Mouse (Mus musculus): Measurements from ENCODE around the gene Cd2. TPM values are rescaled to one million over a fixed set of nuclear protein-coding genes. Genes with fewer than 3 reads are reported as not detected.

Gene Cd2
- total RNA-seq (2014; fragmentation: Nextera tagmentation) (0.35 and 6.1 TPM in 2 replicates), total RNA-seq (2017) (0.19 and 14.4 TPM in 2 replicates)

GRCm38 (mm10) chr3:101287911-101288311 is at the start of gene Cd2:
Gene Cd2 (minus strand): TSS chr3:101287939.
- ATAC-seq (replicated peaks; ENCODE audit: low FRiP score, low TSS enrichment, poor library complexity, severe bottlenecking): no peak

DNA sequence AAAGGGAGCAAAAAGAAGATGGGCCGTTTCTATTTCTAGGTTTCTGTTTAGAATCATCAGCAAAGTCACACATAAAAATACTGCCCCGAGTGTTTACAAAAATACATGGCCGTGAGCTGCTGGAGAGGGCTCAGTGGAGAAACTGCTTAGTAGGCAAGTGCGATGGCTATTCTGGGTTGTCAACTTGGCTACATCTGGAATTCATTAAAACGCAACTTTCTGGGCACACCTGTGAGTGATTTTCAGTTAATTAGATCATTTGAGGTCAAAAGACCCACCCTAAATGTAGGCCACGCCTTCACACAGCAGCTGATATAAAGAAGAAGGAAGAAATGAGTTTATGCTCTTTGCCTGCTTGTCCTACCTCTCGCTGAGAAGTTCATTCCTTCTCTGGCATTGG is 40.9 kb upstream of the Cd2 start:
- no peak for ATAC-seq (replicated peaks; ENCODE audit: low FRiP score, low TSS enrichment, poor library complexity, severe bottlenecking)

DNA sequence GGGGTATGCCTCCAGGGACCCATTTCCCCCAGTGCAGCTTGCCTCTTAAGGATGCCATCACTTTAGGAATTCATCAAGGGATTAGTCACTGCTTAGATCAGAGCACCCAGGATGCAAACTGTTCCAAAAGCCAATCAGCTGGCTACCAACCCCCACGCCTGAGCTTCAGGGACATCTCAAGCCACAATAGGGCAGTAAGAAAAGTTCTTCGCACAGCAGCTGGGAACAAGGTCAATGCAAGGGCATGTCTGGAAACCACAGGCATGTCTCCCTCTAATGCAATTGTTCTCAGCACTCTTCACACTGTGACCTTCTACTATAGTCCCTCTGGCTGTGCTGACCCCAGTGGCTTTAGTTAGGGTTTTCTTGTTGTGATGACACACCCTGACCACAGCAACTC is 39.5 kb upstream of the Cd2 start:
- no peak for ATAC-seq (replicated peaks; ENCODE audit: low FRiP score, low TSS enrichment, poor library complexity, severe bottlenecking)

DNA sequence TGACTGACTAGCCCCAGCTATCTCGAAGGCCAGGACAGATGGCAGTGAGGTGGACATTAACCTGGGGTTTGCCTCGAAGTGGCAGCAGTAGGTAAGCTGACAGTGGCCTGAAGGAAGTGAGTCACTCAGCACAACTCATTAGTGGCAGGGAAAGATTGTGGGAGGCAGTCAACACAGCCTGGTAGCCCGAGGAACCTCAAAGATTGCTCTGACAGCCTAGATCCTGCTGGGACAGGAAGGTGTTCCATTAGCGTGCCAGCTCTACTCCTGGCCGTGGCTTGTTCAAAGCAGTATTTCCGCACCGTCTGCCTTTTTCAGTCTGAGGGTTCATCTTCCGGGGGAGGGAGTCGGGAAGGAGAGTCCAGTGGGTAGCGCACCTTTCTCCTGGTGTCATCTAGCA is 34.7 kb upstream of the Cd2 start:
- ATAC-seq (replicated peaks; ENCODE audit: low FRiP score, low TSS enrichment, poor library complexity, severe bottlenecking): no peak

DNA sequence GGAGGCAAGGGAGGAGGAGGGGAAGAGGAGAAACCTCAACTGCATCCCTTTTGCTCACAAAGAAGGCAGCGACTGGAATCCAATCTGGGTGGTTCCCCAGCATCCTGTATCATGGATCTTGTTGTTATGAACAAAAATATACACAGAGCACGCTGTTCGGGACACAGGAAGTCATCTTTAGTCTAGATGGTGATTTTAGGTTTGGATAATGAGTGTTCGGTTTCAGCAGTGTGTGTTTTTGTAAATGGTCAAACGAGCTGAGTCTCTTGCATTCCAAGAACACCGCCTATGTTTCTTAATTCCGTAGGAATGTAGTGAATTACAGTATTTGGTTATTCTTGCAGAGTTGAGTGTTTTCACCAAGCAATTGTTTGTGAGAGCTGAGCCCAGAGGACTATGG is 33.1 kb upstream of the Cd2 start:
- ATAC-seq (replicated peaks; ENCODE audit: low FRiP score, low TSS enrichment, poor library complexity, severe bottlenecking): no peak

DNA sequence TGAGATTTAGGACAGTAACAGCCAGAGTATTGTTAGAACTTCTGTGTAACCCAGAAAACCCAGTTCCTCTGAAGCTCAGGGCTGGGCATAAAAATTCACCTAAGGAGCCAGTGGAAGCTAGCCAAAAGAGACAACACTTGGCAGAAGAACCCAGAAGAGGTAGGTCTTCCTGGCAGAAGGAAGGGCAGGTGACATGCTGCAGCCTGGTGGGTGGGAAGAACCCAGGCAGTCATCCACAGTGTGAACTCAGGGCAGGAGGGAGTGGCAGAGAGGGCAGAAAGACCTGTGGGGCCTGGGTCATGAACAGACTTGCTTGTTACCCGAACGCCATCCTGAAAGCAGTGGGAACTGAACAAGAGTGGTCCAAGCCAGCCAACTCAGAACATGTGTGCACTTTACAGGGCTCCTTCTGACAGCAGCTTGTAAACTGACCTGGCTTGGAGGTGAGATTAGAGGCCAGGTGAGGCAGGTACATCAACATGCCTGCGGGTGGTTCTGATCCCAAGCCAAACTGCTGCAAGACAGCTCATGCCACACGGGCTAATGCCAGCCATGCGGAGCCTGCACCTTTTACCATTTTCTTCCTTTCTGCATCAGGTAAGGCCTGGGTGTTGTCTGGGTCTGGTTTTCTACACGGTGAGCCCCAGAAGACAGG is 30.9 kb upstream of the Cd2 start:
- no peak for ATAC-seq (replicated peaks; ENCODE audit: low FRiP score, low TSS enrichment, poor library complexity, severe bottlenecking)

DNA sequence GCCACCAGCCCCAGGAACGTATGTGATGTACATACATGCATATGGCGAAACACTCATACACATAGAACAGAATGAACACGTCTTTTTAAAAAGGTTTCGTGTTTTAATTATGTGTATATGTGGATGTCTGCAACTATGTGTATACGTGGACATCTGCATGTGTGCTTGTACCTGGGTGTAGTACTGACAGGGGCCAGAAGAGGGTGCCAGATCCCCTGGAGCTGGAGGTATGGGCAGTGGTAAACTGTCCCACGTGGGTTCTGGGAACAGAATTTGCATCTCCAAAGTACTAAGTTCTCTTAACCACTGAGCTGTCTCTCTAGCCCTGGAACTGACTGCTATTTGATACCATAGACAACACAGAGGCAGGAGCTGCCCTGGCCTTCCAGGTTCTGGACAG is 30.4 kb upstream of the Cd2 start:
- peak; percentile 50 for ATAC-seq (replicated peaks; ENCODE audit: low FRiP score, low TSS enrichment, poor library complexity, severe bottlenecking)

DNA sequence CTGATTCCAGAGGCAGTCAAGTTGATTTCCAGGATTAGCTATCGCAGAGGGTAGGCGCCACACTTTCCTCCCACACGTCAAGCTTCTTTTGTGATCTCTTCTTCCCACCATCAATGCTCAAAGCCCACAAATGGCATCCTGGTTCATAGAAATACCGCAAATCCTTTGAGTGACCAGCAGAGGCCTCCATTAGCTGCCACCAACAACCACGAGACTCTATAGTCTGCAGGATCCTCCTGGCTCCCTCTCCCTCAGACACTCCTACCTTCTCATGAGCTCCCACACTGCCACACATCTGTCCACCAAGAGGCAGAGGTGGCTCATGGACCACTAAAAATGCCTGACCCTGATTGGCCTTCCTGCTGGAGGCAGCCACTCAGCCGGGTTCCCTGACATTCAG is 27.2 kb upstream of the Cd2 start:
- no peak for ATAC-seq (replicated peaks; ENCODE audit: low FRiP score, low TSS enrichment, poor library complexity, severe bottlenecking)

GRCm38 (mm10) chr3:101313266-101314051 is 25.7 kb upstream of the Cd2 start:
- ATAC-seq (replicated peaks; ENCODE audit: low FRiP score, low TSS enrichment, poor library complexity, severe bottlenecking): peak; percentile 75

- ATAC-seq (replicated peaks; ENCODE audit: low FRiP score, low TSS enrichment, poor library complexity, severe bottlenecking): no peak
Observed at GRCm38 (mm10) chr3:101310977-101311376, 23.2 kb upstream of the Cd2 start.

- ATAC-seq (replicated peaks; ENCODE audit: low FRiP score, low TSS enrichment, poor library complexity, severe bottlenecking): no peak
Observed at GRCm38 (mm10) chr3:101309626-101310025, 21.9 kb upstream of the Cd2 start.

DNA sequence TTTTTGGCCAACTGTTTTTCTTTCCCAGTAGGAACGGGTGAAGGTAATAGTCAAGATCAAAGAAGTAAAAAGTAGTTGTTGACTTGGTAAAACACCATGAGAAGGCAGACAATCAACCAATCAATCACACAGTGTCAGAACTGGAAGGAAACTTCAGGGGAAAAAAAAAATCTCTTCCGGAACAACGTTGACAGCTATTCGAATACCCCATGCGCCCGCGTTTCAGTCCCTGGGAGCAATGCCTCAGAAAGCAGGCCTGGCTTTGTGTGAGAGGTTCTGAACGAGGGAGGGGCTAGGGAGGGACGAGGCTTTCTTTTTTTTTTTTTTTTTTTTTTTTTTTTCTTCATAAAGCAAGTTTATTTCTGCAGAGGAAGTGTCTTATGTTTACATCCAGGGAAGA is 18.4 kb upstream of the Cd2 start:
- ATAC-seq (replicated peaks; ENCODE audit: low FRiP score, low TSS enrichment, poor library complexity, severe bottlenecking): no peak

DNA sequence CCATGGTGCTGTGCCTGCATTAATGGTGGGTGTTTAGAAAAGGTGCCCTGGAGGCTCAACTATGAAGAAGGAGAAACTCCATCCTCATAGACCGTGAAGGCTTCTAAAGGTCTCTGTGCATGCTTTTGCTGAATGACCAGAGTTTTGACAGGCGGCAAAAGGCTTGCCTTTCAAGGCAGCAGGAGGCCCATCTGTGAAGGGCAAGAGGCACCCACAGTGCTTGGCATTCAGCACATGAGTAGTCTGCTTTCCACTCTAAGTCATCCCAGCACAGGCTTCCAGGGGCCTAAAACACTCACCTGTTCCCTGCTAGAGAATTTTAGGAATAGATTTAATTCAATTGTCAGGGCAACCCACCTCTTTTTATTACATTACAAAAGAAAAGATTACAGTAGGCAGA is 17.3 kb upstream of the Cd2 start:
- no peak for ATAC-seq (replicated peaks; ENCODE audit: low FRiP score, low TSS enrichment, poor library complexity, severe bottlenecking)

DNA sequence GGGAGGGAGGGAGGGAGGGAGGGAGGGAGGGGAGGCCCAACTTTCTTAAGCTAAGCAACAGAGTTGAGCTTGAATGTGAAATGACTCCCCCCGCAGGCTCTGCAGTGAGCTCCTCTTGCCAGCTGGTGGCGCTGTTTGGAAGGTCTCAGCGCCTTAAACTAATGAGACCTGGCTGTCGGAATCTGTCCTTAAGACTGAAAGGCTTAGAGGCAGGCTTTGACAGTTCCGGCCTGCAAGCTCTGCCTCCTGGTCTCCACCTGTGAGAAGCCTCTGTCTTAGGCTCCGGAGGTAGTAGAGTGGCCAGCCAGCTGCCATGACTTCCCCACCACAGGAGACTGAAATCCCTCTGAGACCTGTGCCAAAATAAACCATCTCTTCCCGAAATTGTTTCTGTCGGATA is 16.4 kb upstream of the Cd2 start:
- ATAC-seq (replicated peaks; ENCODE audit: low FRiP score, low TSS enrichment, poor library complexity, severe bottlenecking): peak; percentile 59

DNA sequence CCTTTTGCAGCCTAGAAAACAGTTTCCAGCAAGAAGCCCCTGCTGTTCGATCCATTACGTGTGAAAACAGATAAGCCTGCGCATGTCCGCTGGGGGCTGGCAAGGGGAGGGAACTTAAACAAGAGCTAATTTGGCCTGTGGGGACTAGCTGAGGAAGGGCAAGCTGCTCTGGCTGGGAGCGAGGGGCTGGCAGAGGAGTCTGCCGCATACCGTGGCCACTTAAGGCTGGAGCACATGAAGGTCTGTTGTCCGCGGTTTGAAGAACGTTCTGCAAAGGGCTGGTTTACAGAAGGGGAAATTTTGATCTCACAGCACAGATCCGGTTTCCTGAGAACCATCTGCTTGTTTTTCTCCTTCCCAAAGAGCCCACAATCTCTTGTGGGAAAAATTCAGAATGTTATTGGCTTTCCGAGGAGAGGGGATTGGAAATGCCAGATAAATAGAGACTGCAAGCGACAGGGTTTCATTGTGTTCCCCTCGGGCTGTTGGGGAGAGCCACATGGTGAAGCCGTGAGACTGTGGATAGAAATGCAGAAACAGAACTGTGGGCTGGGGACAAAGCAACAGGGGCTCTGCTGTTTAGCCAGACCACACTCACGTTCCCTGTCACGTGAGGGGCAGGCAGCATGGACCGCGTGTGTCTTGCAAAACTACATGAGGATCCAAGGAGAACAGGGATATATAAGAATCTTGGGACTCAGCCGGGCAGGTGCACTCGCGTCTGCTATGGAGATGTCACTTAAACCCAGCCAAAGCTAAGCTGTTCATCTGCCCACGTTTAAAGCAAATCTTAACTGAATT is 12.7 kb upstream of the Cd2 start:
- ATAC-seq (replicated peaks; ENCODE audit: low FRiP score, low TSS enrichment, poor library complexity, severe bottlenecking): peak; percentile 58; the same call in 1 of the 2 replicates

GRCm38 (mm10) chr3:101299591-101299990 is 11.9 kb upstream of the Cd2 start:
- no peak for ATAC-seq (replicated peaks; ENCODE audit: low FRiP score, low TSS enrichment, poor library complexity, severe bottlenecking)

GRCm38 (mm10) chr3:101297221-101297620 is 9.5 kb upstream of the Cd2 start:
- no peak for ATAC-seq (replicated peaks; ENCODE audit: low FRiP score, low TSS enrichment, poor library complexity, severe bottlenecking)

GRCm38 (mm10) chr3:101295931-101296820 is 8.4 kb upstream of the Cd2 start:
- ATAC-seq (replicated peaks; ENCODE audit: low FRiP score, low TSS enrichment, poor library complexity, severe bottlenecking): no peak

DNA sequence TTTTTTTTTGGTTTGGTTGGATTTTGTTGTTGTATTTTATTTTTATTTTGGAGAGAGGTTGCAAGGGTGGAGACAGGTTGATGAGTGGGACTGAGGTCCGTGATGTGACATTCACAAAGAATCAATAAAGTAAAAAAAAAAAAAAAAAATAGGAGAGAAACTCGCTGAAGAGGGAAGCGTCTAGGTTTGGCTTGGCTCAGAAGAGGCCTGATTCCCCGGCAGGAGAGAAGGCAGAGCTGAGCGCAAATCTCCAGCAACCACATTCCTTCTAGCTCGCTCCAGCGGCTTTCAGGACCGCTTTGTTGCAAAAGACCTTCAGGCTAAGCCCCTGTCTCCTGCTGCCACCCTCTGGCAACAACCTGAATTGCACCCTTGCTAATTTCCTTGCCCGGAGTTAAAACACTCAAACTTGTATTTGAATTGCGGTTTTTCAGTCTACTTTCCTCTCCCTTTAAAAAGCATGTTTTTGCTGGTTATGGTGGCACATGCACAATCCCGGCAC is 7.7 kb upstream of the Cd2 start:
- ATAC-seq (replicated peaks; ENCODE audit: low FRiP score, low TSS enrichment, poor library complexity, severe bottlenecking): peak; percentile 62
